Mouse (Mus musculus): ENCODE data around the gene Gns. TPM values are rescaled to one million over a fixed set of nuclear protein-coding genes. Genes with fewer than 3 reads are reported as not detected.
A peak's percentile ranks its signal among the peaks of the same experiment; 100 is the strongest.

Gns gene
- polyA plus RNA-seq, 1 experiment, result 128 TPM

GRCm38 (mm10) chr10:121423541-121424349 lies 58.9 kb downstream of the Gns start:
- WGBS, result 46% methylated on average over 16 of the region's 16 CpGs
- Histone ChIP-seq H3K36me3 (ENCODE audit: control insufficient read depth, insufficient read depth, low read length) (no peaks in the 10 kb centered on the region), H3K4me3 (ENCODE audit: insufficient read depth, low read depth, low read length) (no peak overlapping the region), H3K27ac (ENCODE audit: insufficient read depth, low read depth, low read length) (peak overlapping the region; percentile 5; the same call in 1 of the 2 replicates), H3K27me3 (replicated peaks; ENCODE audit: control insufficient read depth, insufficient read depth, low read length) (no peaks in the 10 kb centered on the region), H3K4me1 (ENCODE audit: control insufficient read depth, insufficient read depth, low read length) (peaks cover 34% of the 10 kb centered on the region)
- TF ChIP-seq CTCF (conservative IDR thresholded peaks at IDR 0.05; ENCODE audit: insufficient read depth, insufficient read length, low read depth, low read length) (no peak), POLR2A (IDR thresholded peaks at IDR 0.05; ENCODE audit: low read depth, low read length) (no peak)
- peak; percentile 68 for DNase-seq

- no peak overlapping the region for H3K27ac ChIP-seq (ENCODE audit: insufficient read depth, low read depth, low read length)
- H3K4me1 ChIP-seq (ENCODE audit: control insufficient read depth, insufficient read depth, low read length), result peaks cover 38% of the 10 kb centered on the region
- 80% methylated on average over 3 of the region's 3 CpGs for WGBS
These were observed 59.6 kb downstream of the Gns start for GRCm38 (mm10) chr10:121424455-121424854.

GRCm38 (mm10) chr10:121425079-121425478 lies 60.2 kb downstream of the Gns start:
- TF ChIP-seq POLR2A (IDR thresholded peaks at IDR 0.05; ENCODE audit: low read depth, low read length) (no peak), CTCF (conservative IDR thresholded peaks at IDR 0.05; ENCODE audit: insufficient read depth, insufficient read length, low read depth, low read length) (no peak)
- Histone ChIP-seq H3K4me3 (ENCODE audit: insufficient read depth, low read depth, low read length) (no peak overlapping the region), H3K36me3 (ENCODE audit: control insufficient read depth, insufficient read depth, low read length) (no peaks in the 10 kb centered on the region), H3K27ac (ENCODE audit: insufficient read depth, low read depth, low read length) (no peak overlapping the region), H3K4me1 (ENCODE audit: control insufficient read depth, insufficient read depth, low read length) (peaks cover 43% of the 10 kb centered on the region), H3K27me3 (replicated peaks; ENCODE audit: control insufficient read depth, insufficient read depth, low read length) (no peaks in the 10 kb centered on the region)
- 96% methylated on average over 5 of the region's 5 CpGs for WGBS
- no peak for DNase-seq

More at GRCm38 (mm10) chr10:121424455-121424854, 59.6 kb downstream of the Gns start:
- Histone ChIP-seq H3K4me3 (ENCODE audit: insufficient read depth, low read depth, low read length) (no peak overlapping the region), H3K27me3 (replicated peaks; ENCODE audit: control insufficient read depth, insufficient read depth, low read length) (no peaks in the 10 kb centered on the region), H3K36me3 (ENCODE audit: control insufficient read depth, insufficient read depth, low read length) (no peaks in the 10 kb centered on the region)
- no peak for DNase-seq
- TF ChIP-seq CTCF (conservative IDR thresholded peaks at IDR 0.05; ENCODE audit: insufficient read depth, insufficient read length, low read depth, low read length) (no peak), POLR2A (IDR thresholded peaks at IDR 0.05; ENCODE audit: low read depth, low read length) (no peak)

- Histone ChIP-seq H3K27me3 (replicated peaks; ENCODE audit: control insufficient read depth, insufficient read depth, low read length) (no peaks in the 10 kb centered on the region), H3K4me3 (ENCODE audit: insufficient read depth, low read depth, low read length) (no peak overlapping the region), H3K27ac (ENCODE audit: insufficient read depth, low read depth, low read length) (no peak overlapping the region), H3K36me3 (ENCODE audit: control insufficient read depth, insufficient read depth, low read length) (no peaks in the 10 kb centered on the region), H3K4me1 (ENCODE audit: control insufficient read depth, insufficient read depth, low read length) (peaks cover 48% of the 10 kb centered on the region)
- DNase-seq, result no peak
- whole genome bisulfite sequencing, result 79% methylated on average over 14 of the region's 14 CpGs
- TF ChIP-seq CTCF (conservative IDR thresholded peaks at IDR 0.05; ENCODE audit: insufficient read depth, insufficient read length, low read depth, low read length), result no peak
- TF ChIP-seq POLR2A (IDR thresholded peaks at IDR 0.05; ENCODE audit: low read depth, low read length), result no peak
These were observed 60.7 kb downstream of the Gns start for GRCm38 (mm10) chr10:121425506-121426025.

- TF ChIP-seq CTCF (conservative IDR thresholded peaks at IDR 0.05; ENCODE audit: insufficient read depth, insufficient read length, low read depth, low read length) (no peak), POLR2A (IDR thresholded peaks at IDR 0.05; ENCODE audit: low read depth, low read length) (no peak)
- Histone ChIP-seq H3K27ac (ENCODE audit: insufficient read depth, low read depth, low read length) (peak overlapping the region; percentile 24; the same call in 1 of the 2 replicates), H3K4me1 (ENCODE audit: control insufficient read depth, insufficient read depth, low read length) (peaks cover 52% of the 10 kb centered on the region), H3K36me3 (ENCODE audit: control insufficient read depth, insufficient read depth, low read length) (no peaks in the 10 kb centered on the region), H3K27me3 (replicated peaks; ENCODE audit: control insufficient read depth, insufficient read depth, low read length) (no peaks in the 10 kb centered on the region), H3K4me3 (ENCODE audit: insufficient read depth, low read depth, low read length) (no peak overlapping the region)
- DNase-seq, result peak; percentile 81
- WGBS, result 20% methylated on average over 5 of the region's 5 CpGs
These were observed 61.7 kb downstream of the Gns start for GRCm38 (mm10) chr10:121426458-121427070.

GRCm38 (mm10) chr10:121427136-121427535 lies 62.2 kb downstream of the Gns start:
- 65% methylated on average over 5 of the region's 5 CpGs for WGBS
- peak; percentile 34 for DNase-seq

More at GRCm38 (mm10) chr10:121427136-121427535, 62.2 kb downstream of the Gns start:
- Histone ChIP-seq H3K27me3 (replicated peaks; ENCODE audit: control insufficient read depth, insufficient read depth, low read length) (no peaks in the 10 kb centered on the region), H3K36me3 (ENCODE audit: control insufficient read depth, insufficient read depth, low read length) (no peaks in the 10 kb centered on the region), H3K4me3 (ENCODE audit: insufficient read depth, low read depth, low read length) (no peak overlapping the region), H3K27ac (ENCODE audit: insufficient read depth, low read depth, low read length) (peak overlapping the region; percentile 24; the same call in 1 of the 2 replicates), H3K4me1 (ENCODE audit: control insufficient read depth, insufficient read depth, low read length) (peaks cover 48% of the 10 kb centered on the region)
- TF ChIP-seq POLR2A (IDR thresholded peaks at IDR 0.05; ENCODE audit: low read depth, low read length) (no peak), CTCF (conservative IDR thresholded peaks at IDR 0.05; ENCODE audit: insufficient read depth, insufficient read length, low read depth, low read length) (peak; percentile 51)
